Mouse (Mus musculus) retina, postnatal 1 day (tissue): ENCODE data around the gene Nicn1.

ENCODE experiments used
- DNase-seq: peaks from one replicate; pipeline ENCODE4 v3.0.0-alpha.2; 2012

The Nicn1 gene

DNA sequence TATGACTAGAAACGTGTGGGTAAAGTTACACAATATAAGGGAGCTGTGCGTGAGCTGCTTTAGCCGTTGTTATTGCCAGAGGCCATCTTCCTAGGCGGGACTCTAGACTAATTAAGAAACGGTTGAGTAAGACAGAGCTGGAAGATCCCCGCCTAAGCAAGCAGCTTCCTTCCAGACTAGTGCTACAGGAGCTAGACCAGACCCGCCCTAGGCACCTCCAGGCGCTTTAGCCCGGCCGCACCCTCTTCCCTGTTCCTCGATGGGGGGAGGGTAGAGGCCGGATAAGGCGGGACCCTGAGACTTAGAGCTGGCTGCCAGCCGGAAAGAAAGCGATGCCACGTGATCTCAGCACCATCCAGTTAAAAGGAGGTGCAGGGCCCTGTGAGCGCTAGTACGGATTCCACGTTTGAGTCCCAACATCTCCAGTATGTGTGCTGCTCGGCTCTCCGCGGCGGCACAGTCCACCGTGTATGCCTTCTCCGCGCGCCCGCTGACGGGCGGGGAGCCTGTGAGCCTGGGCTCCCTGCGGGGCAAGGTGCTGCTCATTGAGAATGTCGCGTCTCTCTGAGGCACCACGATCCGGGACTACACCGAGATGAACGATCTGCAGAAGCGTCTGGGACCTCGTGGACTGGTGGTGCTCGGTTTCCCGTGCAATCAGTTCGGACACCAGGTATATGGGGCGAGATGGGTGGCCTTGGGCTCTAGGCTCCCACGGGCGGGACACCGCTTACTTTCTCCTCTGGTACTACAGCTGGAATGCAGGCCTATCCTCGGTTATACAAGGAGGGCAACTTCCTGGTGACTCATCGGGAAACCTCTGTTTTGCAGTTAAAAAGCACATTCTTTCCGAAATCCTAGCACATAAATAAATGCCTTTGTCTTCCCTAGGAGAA lies 48.9 kb downstream of the Nicn1 start, which contains the start of gene Gpx1:
Gene Gpx1, plus strand, starts transcription at position 18 of the 896 bp plus-strand sequence.
- DNase-seq, result peak; percentile 95

DNA sequence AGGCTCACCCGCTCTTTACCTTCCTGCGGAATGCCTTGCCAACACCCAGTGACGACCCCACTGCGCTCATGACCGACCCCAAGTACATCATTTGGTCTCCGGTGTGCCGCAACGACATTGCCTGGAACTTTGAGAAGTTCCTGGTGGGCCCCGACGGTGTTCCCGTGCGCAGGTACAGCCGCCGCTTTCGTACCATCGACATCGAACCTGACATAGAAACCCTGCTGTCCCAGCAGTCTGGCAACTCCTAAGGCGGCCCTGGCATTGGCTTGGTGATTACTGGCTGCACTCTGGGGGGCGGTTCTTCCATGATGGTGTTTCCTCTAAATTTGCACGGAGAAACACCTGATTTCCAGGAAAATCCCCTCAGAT lies 49.6 kb downstream of the Nicn1 start:
- no peak for DNase-seq

DNA sequence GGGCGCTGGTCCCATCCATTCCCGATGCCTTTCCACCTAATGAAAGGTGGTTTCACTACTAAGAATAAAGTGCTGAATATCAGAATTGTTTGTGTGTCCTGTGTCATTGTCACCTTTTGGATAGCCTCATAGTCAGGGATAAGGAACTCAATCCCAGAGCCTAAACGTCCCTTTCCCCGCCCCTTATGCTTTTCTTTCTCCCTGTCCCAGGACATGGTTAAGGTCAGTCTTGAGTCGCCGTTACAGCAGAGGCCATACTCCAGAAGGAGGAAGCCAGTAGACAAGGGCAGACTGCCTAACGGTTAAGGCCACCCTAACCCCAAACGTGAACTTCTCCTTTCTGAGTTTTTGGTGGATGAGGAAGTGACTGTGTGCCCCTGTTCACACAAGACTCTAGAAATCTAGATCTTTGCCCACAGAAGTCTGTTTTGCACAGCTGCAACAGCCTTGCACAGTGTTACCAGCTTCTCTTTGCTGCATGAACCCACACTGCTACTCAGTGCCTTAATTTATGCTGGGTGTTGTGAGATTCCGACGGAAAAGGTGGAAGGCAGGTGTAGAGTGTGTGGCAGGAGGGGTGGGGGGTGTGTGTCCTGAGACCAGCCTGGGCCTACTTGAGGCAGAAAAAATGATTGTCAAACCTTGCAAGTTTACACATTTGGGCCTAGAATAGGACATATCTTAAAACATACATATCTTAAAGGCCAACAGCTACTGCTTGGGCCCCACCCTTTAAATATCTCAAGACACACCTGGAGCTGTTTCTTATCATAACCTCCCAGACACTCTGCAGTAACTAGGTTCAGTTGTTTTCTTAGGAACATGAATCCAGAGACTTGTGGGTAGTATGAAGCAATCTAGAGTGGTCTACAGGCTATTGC lies 50.3 kb downstream of the Nicn1 start:
- DNase-seq, result no peak

DNA sequence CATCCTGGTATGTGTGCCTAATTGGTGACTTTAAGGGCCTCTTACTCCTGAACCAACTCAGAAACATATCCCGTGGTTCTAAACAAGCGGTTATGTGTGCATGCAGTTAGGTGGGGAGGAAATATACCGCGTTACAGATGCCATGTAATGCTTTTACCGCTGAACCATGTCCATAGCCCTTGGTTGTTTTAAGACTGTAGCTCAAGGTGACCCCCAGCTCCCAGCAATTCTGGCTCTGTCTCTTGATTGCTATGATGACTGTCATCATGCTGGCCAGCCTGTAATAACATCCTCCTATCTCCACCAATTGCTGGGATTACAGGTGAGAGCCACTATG lies 50.9 kb downstream of the Nicn1 start:
- no peak for DNase-seq

DNA sequence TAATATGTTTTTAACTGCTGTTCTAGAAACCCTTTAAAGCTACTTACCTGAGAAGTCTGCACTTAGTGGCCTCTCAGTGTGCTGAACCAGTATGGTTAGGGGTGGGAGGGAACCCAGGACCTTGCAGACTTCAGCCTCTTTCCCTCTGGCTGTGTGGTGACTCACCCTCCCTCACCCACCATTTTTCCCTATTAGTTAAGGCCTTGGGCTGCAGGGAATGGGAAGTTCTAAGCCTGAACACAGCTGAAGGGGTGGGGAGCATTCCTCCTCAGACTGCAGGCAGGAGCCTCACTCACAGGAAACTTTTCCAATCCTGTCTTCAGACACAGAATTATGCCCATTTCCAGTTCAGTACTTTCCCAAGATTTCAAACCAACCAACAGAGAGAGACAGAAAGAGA lies 51.6 kb downstream of the Nicn1 start:
- no peak for DNase-seq

DNA sequence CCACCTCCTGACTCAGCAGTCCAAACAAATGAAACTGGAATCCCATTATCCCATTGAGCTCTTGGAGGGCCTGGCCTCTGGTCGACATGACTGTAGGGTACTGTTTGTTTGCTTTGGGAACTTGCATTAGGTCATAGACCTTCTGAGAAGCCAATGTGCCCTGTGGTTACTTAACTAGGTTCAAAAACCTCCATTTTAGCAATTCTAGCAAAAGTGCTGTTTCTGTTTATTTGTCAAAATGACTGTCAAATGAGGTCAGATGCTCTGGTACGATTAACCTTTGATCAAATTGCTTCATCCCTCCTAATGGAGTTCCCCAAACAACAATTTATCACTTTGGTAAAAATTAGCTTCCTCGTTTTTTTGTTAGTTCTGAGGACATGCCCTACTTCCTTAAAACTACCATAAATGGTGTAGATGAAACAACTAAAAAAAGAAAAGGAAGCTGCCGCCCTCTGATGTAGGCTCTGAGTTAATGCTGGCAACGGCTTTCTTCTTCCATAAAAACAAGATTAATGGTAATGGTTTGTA lies 52.1 kb downstream of the Nicn1 start:
- DNase-seq, result no peak

DNA sequence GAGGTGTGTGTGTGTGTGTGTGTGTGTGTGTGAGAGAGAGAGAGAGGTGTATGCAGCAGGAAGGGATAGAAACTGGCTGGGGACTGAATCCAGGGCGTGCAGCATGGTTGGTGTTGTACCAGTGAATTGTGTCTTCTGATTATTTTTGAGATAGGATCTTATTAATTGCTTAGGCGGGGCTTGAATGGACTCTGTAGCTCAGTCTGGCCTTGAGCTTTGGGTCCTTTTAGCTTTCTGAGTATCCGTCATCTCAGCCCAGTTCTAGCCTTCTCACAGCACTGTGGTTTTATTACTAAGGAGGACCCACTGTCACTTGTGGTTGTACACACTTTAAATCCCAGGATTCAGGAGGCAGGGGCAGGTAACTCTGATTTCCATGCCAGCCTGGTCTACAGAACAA lies 53.1 kb downstream of the Nicn1 start:
- no peak for DNase-seq

DNA sequence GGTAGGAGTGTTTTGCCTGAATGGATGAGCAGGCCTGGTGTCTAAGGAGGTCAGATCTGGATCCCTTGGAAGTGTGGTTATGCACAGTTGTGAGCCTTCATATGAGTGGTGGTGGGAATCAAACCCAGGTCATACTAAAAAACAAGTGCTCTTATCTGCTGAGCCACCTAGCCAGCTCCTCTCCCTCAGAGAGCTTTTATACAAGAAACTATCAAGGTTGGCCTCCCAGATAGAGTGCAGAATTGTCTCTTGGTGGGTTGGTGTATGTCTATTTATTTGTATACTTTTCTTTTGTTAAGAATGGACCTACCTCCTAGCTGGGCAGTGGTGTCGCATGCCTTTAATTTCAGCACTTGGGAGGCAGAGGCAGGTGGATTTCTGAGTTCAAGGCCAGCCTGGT lies 53.6 kb downstream of the Nicn1 start:
- no peak for DNase-seq

DNA sequence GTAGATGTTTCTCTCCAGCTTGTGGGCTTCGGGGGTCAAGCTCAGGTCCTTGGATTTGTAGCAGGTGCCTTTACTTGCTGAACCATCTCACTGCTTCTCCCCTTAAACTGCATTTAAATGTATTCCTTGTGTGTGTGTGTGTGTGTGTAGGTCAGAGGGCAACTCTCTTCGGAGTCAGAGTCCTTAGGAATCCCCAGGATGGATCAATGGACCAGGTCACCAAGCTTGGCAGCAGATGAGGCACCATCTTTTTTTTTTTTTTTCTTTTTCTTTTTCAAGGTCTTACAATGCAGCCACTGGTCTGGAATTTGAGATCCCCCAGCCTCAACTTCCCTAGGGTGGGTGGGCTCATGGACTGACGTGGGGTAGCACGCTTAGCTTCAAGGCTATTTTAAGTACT lies 54.2 kb downstream of the Nicn1 start:
- no peak for DNase-seq
